Mouse (Mus musculus): ENCODE results near the gene Cog5.
"Not testable (repeated sequence)": the region's sequence is repeated elsewhere in the genome, so short reads cannot be mapped to it uniquely, and the experiment has no call there.

The Cog5 gene

DNA sequence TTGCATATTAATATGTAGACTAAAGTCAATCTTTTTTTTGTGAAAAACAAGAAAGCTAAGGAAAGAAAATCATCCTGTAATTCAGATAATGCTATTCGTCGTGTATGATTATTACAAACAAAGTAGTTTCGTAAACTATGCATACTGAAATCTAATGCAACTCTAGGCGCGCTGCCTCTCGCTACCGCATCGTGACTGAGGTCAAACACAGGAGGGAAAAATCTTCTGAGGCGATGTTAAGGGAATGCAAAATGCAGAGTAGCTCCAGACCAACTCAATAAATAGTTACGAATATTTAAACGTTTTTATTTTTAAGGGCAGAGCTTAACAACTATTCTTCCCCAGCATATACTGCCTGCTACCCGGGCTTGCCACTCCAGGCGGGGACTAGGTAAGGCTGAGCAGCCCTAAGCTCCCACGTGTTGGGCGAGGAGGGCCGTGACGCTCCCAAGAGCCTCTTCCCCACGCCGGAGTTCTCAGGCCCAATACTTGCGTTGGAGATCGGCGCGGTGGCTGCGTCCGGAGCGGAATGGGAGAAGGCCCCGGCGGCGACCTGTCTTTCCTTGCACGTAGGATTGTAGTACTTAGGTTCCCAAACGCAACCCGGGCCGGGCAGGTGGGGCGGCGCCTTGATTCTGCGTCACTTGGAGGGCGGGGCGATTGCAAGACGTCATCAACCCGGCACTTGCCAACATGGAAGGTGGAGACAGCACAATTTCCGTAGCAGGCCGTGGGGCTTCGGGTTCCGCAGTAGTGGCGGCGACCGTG lies at the start of gene Cog5, which contains the start of gene Dus4l:
TSS of gene Cog5 (plus strand) at position 673 of the 768 bp plus-strand sequence.
TSS of gene Dus4l (minus strand) at position 630 of the 768 bp plus-strand sequence.
- DNase-seq (ENCODE audit: low spot score), result peak; percentile 87

DNA sequence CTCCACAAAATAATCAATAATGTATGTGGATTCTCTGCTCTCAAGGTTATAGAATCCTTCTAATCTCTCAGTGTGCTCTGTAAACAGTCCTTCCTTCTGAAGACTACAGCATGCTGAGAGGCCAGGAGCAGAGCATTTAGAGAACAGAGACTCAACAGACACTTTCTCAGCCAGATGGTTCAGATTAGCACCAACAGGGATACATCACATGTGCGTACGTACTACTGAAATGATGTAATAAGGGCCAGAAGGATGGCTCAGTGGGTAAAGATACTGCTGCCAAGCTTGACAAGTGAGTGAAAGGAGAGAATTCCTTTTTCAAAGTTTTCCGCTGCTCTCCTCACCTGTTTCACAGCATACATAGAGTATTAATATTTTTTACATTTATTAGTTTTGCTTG lies 49.8 kb upstream of the Cog5 start:
- DNase-seq (ENCODE audit: low spot score), result no peak

DNA sequence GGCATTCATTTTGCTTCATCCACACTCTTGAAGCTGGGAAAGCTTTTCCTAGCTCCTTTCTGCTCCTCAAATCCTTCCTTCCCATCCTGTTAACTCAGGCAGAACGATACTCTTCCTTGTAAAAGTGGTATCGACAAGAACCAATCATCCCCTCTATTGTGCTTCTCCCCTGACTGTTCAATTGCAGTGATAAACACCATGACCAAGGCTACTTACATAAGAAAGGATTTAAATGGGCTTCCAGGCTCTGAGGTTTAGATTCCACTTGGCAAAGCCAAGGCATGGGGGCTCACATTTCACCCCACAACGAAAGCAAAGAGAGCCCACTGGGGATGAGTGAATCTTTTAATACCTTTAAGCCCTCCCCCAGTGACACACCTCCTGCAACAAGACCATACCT lies 46.5 kb upstream of the Cog5 start:
- DNase-seq (ENCODE audit: low spot score), result no peak

DNA sequence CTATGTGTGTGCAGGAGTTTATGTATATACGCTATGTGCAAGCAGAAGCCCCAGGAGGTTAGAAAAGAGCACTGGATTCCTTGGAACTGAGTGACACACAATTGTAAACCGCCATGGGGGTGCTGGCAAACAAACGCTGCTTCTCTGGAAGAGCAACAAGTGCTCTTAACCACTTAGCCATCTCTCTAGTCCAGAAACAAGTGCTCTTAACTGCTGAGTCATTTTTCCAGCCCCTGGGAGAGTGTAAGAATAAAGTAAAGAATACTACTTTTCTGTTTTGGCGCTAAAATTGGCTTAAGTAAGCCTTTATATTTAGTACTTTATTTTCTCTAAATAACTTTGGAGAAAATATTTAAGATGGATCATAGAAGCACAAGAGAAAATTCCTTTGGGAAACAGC lies 41.3 kb upstream of the Cog5 start:
- DNase-seq (ENCODE audit: low spot score), result no peak

DNA sequence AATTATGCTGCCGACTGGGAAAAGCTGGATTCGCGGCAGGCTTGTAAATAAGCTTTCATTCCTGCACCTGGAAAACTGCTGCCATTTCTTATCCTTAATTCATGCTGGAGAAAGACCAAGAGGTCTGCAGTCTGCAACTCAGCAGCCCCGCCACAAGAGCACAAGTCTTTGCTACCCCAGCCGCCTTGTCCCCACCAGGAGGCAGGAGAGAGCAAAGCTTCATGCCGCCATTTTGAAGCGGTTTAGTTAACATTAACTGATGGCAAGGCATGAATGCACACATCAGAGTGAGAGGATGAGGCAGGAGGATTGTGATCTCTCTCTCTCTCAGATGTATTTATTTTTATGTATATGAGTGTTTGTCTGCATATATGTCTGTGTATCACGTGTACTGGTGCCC lies 34.6 kb upstream of the Cog5 start:
- DNase-seq (ENCODE audit: low spot score), result no peak

DNA sequence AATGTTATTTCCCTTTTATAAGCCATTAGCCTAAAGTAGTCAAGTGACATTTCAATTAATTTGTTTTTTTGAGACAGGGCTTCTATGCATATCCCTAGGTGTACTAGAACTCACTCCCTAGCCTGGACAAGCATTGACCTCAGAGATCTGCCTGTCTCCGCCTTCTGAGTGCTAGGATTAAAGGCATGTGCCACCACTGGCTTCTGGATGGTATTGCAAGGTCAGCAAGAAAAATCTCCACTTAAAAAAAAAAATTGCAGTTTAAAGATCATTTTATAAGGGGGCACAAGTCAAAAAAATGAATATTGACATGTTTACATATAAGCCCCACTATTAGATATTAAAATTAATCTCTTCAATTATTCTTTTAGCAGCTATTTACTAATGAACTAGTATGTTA lies 29.7 kb upstream of the Cog5 start:
- no peak for DNase-seq (ENCODE audit: low spot score)

DNA sequence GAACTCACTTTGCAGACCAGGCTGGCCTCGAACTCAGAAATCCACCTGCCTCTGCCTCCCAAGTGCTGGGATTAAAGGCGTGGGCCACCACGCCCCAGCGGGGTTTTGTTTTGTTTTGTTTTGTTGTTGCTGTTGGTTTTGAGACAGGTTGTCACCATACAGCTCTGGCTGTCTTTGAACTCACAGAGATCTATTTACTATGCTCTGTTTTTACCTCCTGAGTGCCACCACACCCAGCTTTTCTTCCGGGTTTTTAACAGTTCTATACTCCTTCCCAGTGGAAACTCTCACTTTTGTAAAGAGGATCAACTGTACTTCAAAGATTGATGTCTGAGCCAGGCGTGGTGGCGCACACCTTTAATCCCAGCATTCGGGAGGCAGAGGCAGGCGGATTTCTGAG lies 26.3 kb upstream of the Cog5 start:
- DNase-seq (ENCODE audit: low spot score), result not testable (repeated sequence)

DNA sequence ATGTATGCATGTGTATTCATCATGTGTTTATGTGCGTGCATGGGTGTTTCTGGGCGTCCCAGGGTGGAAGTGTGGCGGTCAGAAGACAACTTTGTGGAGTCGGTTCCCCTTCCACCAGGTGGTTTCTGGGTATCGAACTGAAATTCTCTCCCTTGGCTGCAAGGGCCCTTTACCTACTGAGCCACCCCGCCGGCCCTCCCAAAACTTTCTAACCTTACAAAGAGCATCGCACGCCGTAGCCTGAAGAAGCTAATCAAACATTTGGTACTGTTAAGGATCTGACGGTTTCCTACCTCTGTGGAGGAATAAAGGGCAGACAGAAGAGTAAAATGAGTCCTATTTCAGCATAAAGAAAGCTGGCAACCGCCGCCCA lies 20.7 kb upstream of the Cog5 start:
- no peak for DNase-seq (ENCODE audit: low spot score)

DNA sequence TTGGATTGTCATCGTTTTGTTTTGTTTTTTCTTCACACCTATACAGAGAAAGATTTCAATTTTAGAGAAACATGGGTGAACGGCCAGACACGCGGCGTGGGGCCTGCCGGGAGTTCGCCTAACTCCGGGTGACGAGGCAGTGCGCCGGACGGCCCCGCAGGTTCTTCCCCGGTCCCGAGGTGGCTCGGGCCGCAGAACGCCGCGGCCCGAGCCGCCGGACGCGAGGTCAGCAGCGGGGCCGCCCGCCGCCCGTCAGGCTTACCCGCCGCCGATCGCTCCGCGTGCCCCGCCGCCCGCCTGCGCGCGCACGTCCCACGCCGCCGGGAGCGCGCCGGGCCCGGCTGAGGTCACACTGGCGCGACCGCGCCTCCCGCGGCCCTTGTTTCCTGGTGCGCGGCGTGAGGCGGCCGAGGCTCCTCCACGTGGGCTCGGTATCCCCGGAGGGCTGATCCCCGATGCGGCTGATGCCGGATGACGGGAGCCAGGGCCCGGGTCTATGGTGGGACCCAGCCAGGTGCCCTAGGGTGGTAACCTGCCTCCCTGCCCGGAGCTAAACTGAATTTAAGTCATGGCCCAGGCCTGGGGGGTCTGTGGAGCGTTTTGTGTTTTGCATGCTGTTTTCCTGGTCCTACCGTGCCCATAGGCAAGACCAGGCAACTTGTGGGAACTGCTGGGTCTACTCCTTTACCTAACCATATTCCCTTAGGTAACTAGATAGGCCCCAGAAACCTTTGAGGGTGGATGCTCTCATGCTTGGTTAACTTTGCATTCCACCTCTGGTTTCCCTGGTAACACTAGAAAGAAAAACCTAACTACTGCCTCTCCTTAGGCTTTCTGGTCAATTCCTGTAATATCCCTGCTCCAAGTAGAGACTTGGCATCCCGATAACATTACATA lies 20.1 kb upstream of the Cog5 start, which contains the start of gene Bcap29:
TSS of gene Bcap29 (minus strand) at position 316 of the 897 bp plus-strand sequence.
- DNase-seq (ENCODE audit: low spot score), result peak; percentile 61

DNA sequence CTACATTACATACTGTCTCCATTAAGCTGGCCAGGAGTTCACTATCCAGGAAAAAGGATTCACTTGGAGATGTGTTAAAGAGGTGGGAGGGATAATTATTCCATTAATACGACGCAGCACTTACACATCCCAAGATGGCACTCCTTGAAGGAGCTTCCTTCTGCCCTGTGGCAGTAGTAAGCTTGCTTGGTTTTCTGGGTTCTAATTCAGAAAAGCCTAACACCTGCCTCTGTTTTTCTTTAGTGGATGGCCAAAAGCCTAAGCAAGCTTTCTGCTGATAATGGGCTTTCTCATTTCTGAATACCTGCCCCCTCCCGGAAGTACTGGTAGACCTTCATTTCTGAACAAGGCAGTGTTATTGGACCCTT lies 19.4 kb upstream of the Cog5 start:
- no peak for DNase-seq (ENCODE audit: low spot score)

DNA sequence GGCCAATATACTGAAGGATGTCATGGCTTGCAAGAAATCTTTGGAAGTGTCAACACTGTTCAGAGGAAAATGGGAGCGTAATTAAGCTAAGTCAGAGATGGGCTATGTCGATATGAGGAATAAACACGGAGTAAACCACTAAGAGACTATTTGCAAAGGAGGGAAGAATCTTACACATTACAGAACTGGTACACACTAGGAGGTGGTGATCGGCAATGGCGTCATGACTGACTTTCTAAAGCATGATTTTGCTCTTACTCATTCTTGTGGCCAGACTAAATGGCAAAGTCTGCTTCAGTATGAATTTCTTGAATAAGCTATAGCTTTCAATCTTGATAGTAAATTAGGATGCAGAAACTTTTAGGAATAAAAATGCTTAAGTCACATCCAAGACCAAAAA lies 1.1 kb upstream of the Cog5 start:
- no peak for DNase-seq (ENCODE audit: low spot score)

DNA sequence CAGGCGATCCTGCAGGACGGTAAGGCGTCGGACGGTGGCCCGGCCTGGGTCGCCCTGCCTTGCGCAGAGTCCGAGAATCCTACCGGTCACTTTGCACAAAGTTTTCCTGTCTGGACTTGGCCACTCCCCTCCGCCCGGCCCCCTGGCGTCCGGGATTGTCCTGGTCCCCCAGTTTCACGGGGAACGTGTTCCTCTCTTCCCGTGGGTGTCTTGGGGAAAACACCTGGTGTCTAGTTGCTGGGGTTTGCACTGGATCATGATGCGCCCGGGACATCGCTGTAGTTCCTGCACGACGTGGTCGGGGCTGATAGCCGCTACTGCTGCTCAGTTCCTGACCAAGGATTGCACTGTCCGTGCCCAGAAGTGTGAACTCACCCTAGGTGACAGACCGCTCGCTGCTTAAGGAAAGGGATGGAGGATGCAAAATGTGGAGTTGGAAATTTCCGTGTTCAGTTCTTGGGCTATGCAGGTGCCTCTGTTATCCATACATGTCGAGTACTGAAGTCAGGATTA lies 352 bp downstream of the Cog5 start:
- no peak for DNase-seq (ENCODE audit: low spot score)

DNA sequence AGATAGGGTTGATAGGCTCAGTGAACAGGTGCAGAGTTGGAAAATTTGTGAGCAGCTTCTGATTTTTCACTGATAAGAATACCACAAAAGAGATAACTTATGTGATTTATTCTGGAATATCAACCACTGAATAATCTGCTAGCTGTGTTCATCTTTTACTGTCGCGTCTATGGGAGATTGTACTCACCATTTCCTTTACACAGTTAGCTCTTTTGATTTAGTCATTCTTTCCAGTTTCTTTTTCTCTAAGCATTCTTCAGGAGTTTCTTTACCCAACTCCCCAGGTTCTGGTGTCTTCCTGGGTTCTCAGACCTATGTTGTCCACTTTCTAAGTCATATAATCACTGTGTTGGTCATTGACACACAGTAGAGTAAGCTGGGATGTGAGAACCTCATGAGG lies 2.2 kb downstream of the Cog5 start:
- no peak for DNase-seq (ENCODE audit: low spot score)

DNA sequence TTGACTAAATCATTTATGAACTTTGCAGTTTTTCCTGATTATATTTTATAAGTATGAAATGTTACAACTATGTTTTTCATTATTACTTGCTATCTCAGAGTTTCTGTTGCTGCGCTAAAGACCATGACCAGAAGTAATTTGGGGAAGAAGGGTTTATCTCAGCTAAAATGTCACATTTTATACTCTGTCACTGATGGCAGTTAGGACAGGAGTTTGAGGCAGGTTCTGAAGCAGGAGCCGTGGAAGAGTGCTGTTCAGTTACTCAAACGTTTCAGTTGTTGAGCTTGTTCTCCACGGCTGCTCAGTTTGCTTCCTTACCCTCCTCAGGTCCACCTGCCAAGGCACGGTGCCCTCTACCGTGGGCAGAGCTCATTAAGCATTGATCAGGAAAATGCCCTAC lies 11.3 kb downstream of the Cog5 start:
- DNase-seq (ENCODE audit: low spot score), result no peak

DNA sequence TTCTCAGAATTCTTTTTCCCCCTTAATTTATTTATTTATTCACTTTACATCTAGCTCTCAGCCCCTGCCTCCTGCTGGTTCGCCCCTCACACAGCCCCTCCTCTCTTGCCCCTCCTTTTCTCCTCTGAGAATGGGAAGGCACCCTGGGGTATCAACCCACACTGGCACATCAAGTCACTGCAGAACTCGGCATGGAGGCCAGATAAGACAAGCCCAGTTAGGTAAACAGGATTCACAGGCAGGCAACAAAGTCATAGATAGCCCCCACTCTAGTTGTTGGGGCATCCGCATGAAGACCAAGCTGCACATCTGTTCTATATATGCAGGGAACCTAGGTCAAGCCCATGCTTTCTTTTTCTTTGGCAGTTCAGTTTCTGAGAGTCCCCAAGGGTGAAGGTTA lies 12.5 kb downstream of the Cog5 start:
- DNase-seq (ENCODE audit: low spot score), result no peak

DNA sequence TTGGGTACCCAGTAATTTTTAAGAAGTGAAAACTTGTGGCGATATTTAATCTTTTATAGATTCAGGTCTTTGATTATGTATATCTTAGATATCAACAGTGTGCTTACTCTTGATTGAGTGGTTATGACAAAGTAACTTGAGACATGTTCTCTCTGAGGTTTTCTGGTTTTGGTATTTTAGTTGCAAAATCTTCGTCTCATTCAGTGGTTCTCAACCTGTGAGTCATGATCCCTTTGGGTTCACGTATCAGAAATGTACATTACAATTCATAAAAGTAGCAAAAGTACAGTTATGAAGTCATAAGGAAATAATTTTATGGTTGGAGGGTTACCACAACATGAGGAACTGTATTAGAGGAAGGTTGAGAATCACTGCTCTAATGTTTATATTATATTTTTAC lies 32.0 kb downstream of the Cog5 start:
- DNase-seq (ENCODE audit: low spot score), result no peak

DNA sequence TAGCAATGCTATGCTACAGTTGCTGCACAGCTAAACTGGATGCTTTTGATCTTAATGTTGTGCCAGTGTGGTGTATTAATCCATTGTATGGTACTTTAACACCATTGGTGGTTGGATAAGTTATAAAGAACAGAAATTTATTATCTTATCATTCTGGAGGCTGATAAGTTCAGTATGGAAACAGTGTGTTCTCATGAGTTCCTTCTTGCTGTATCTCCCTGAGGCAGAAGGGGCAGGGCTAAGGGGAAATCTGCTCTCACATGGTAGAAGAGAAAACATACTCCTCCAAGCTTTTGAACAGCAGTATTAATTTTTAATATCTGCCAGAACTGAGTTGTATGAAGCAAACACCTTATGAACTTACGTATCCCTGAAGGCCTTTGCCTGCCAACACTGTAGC lies 38.6 kb downstream of the Cog5 start:
- DNase-seq (ENCODE audit: low spot score), result no peak

DNA sequence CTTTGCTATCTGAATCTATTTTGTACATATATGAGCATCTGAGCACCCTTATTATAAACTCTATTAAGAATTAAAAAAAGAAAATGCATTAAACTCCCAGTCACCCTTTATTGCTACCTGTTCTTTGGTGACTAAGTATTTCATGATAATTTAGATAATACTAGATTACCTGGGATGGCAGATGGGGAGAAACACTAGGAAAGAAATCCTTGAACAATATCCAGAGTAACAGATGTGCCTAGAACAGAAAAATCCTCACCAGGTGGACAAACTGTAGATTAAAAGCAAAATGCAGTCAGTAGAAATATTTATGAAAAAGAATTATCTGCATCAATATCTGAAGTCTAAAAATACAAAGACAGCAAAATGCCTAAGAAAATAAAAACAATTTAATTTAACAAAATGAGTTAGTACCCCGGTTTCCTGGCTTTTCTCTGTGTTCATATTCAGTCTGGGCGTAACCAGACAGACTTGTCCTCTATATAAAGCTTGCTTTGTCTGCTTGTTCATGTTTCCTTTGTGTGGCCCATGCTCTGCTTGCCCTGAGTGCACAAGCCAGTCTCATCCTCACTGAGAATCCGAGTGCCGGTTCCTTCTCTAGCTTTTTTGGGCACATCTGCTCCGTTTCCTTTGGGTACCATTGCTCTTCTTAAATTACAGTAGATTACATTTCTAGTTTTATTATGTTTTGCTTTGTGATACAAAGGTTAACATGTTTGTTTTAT lies 46.1 kb downstream of the Cog5 start:
- DNase-seq (ENCODE audit: low spot score), result no peak

DNA sequence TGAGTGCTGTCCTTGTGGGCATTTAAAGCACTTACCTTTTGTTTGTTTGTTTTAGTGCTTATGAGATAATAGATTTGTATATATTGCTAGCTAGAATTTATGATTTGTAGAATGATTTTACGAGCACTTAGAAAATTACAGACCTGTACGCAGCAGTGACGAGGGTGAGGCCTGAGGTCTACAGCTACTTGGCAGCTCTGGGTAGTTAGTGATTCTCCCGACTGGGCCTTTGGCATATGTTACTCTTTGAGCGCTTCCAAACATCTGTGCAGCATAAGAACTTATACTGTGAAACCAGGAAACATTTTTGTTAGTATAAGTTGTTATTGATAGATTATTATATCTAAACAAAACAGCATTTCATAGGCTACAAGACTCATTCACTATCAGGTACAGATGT lies 46.7 kb downstream of the Cog5 start:
- no peak for DNase-seq (ENCODE audit: low spot score)

DNA sequence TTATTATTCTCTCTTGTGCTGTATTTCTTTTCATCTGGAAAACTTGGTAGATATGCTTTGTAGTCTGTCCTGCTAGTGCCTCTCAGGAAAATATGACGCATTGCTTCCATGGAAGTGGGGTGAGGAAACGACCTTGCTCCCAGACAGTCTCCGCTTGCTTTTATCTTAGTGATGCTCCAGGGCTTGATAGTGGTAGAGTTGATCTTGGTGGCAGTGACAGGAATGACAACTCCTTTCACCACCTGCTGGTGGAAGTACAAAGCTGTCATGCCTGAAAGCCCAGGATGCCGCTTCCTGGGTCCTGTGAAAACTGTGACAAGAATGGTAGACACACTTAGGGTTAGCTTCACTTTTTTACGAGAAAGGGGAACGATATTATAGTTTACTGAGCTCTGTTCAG lies 49.2 kb downstream of the Cog5 start:
- DNase-seq (ENCODE audit: low spot score), result no peak

DNA sequence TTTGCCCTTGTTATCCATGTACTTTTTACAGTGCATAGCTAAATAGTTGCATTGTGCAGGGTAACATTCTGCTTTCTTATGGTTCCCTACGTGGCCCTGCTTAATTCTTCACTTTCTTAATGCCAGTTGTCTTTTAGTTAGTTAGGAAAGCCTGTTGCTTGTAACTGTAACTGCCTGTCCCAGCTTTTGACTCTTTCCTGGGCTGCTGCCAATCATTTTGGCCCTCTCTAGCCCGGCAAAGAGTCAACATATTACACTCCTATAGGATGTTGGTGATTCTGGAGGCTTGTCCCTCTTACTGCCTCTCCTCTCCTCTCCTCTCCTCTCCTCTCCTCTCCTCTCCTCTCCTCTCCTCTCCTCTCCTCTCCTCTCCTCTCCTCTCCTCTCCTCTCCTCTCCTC lies 51.5 kb downstream of the Cog5 start:
- no peak for DNase-seq (ENCODE audit: low spot score)

DNA sequence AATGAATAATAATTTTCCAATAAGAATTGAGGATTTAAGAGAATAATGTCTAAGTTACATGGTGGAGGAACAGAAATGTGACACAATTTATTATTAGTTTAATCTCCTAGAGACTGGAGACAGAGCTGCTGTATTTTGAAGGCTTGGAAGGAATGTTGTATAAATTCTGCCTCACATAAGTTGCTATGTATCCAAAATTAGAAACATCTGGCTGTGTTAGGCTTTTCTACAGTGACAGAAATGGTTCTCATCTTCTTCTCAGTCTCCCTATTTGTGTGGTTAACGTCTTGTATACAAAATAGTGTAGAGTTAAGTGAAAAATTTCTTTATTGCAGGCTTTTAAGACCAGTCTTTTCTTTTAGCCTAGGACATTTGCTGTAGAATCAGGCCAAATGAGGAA lies 52.9 kb downstream of the Cog5 start:
- DNase-seq (ENCODE audit: low spot score), result no peak
